Mouse (Mus musculus) testis, adult 2 months (tissue): ENCODE data around the gene Rsph1. TPM values are rescaled to one million over a fixed set of nuclear protein-coding genes. Genes with fewer than 3 reads are reported as not detected.

Source experiments
- H3K27ac ChIP-seq: fragments of 200-500 bp; 2 replicates; pipeline ENCODE4 v1.5.1; 2012; ENCODE audit warnings: low read depth, low read length; ENCODE audit not compliant: control insufficient read depth, insufficient read depth
- H3K27me3 ChIP-seq: fragments of 200-500 bp; 2 replicates; pipeline ENCODE4 v1.6.1; 2012; ENCODE audit warnings: mild to moderate bottlenecking, low read length, moderate library complexity; ENCODE audit not compliant: control insufficient read depth, insufficient read depth
- H3K36me3 ChIP-seq: fragments of 200-500 bp; 2 replicates; pipeline ENCODE4 v1.6.1; 2012; ENCODE audit warnings: mild to moderate bottlenecking, low read length; ENCODE audit not compliant: control insufficient read depth, insufficient read depth
- H3K4me1 ChIP-seq: fragments of 200-500 bp; 2 replicates; pipeline ENCODE4 v1.6.1; 2012; ENCODE audit warnings: low read length; ENCODE audit not compliant: control insufficient read depth, insufficient read depth
- H3K4me3 ChIP-seq: fragments of 200-500 bp; 2 replicates; pipeline ENCODE4 v1.5.1; 2012; ENCODE audit warnings: low read depth, mild to moderate bottlenecking, low read length, moderate library complexity, mixed read lengths; ENCODE audit not compliant: control insufficient read depth
- CTCF ChIP-seq: fragments of 200-500 bp; IDR thresholded peaks from 2 replicates; pipeline ENCODE4 v1.5.1; 2012; ENCODE audit warnings: low read depth, mild to moderate bottlenecking, inconsistent platforms, low read length, moderate library complexity; ENCODE audit not compliant: control insufficient read depth, insufficient read depth, insufficient replicate concordance
- POLR2A ChIP-seq: fragments of 200-500 bp; IDR thresholded peaks from 2 replicates; pipeline ENCODE4 v1.6.1; 2012; ENCODE audit warnings: low read depth, mild to moderate bottlenecking, inconsistent platforms, low read length, moderate library complexity; ENCODE audit not compliant: control insufficient read depth
- polyA plus RNA-seq: library from polyadenylated mRNA; depleted of rRNA; stranded (reverse); fragments of >200 nt; gene quantifications from 2 replicates; pipeline ENCODE4 v1.2.3, GENCODE M21; 2012

Rsph1 gene
- polyA plus RNA-seq, 1 experiment = 601 TPM

- no peaks in the 10 kb centered on the region for H3K36me3 ChIP-seq
- H3K4me1 ChIP-seq = no peaks in the 10 kb centered on the region; the same call in 1 of the 2 replicates
- H3K27ac ChIP-seq = no peak overlapping the region
- H3K4me3 ChIP-seq = no peak overlapping the region
- no peaks in the 10 kb centered on the region for H3K27me3 ChIP-seq
- TF ChIP-seq CTCF (no peak), POLR2A (no peak)
Measured at GRCm38 (mm10) chr17:31232251-31233010, 44.8 kb downstream of the Rsph1 start.

GRCm38 (mm10) chr17:31231780-31232179 is 45.4 kb downstream of the Rsph1 start:
- H3K36me3 ChIP-seq = no peaks in the 10 kb centered on the region
- no peak for TF ChIP-seq CTCF
- TF ChIP-seq POLR2A = no peak
- H3K27ac ChIP-seq = no peak overlapping the region
- H3K4me1 ChIP-seq = no peaks in the 10 kb centered on the region; the same call in 1 of the 2 replicates
- no peak overlapping the region for H3K4me3 ChIP-seq
- no peaks in the 10 kb centered on the region for H3K27me3 ChIP-seq

GRCm38 (mm10) chr17:31226931-31227330 is 50.3 kb downstream of the Rsph1 start:
- no peaks in the 10 kb centered on the region for H3K36me3 ChIP-seq
- H3K27ac ChIP-seq = no peak overlapping the region
- no peaks in the 10 kb centered on the region for H3K4me1 ChIP-seq
- no peak overlapping the region for H3K4me3 ChIP-seq
- H3K27me3 ChIP-seq = no peaks in the 10 kb centered on the region
- TF ChIP-seq POLR2A = no peak
- TF ChIP-seq CTCF = no peak

GRCm38 (mm10) chr17:31226368-31226767 is 50.8 kb downstream of the Rsph1 start:
- Histone ChIP-seq H3K4me3 (no peak overlapping the region), H3K27me3 (no peaks in the 10 kb centered on the region), H3K27ac (no peak overlapping the region), H3K4me1 (no peaks in the 10 kb centered on the region), H3K36me3 (no peaks in the 10 kb centered on the region)
- no peak for TF ChIP-seq POLR2A
- no peak for TF ChIP-seq CTCF

- Histone ChIP-seq H3K36me3 (no peaks in the 10 kb centered on the region), H3K4me1 (no peaks in the 10 kb centered on the region), H3K27ac (no peak overlapping the region), H3K27me3 (no peaks in the 10 kb centered on the region), H3K4me3 (no peak overlapping the region)
- TF ChIP-seq POLR2A (no peak), CTCF (no peak)
Measured at GRCm38 (mm10) chr17:31224591-31224990, 52.6 kb downstream of the Rsph1 start.

GRCm38 (mm10) chr17:31223835-31224234 is 53.3 kb downstream of the Rsph1 start:
- no peaks in the 10 kb centered on the region for H3K27me3 ChIP-seq
- TF ChIP-seq CTCF (no peak), POLR2A (no peak)
- no peak overlapping the region for H3K4me3 ChIP-seq
- H3K27ac ChIP-seq = no peak overlapping the region
- no peaks in the 10 kb centered on the region for H3K4me1 ChIP-seq
- no peaks in the 10 kb centered on the region for H3K36me3 ChIP-seq

- TF ChIP-seq POLR2A (no peak), CTCF (no peak)
- no peak overlapping the region for H3K27ac ChIP-seq
Measured at GRCm38 (mm10) chr17:31222810-31223310, 54.3 kb downstream of the Rsph1 start.

More at GRCm38 (mm10) chr17:31222810-31223310, 54.3 kb downstream of the Rsph1 start:
- Histone ChIP-seq H3K27me3 (no peaks in the 10 kb centered on the region), H3K36me3 (no peaks in the 10 kb centered on the region), H3K4me3 (no peak overlapping the region), H3K4me1 (no peaks in the 10 kb centered on the region)
